In the genomic region with DNA sequence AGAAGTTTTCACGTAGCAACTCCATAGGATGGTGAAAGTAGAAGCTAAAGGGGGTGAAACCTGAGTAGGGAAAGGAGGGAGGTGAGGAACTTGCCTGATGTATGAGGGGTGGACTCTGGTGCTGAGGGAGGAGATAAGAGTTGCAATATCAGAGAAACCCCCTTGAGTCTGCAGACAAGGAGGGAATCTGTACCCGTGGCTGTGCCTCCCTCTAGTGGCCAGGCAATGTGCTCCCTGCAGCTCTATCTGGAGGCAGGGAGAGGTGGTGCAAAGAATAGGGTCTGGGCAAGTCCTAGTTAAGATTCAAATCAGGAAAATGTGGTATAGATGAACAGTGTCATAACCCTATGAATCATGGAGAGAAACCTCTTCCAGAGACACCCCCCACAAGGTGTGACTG, we compare ENCODE assay signal across 9 mouse cellular contexts.
A peak's percentile ranks its signal among the peaks of the same experiment; 100 is the strongest.
DNase-seq lines count a peak whose midpoint lies in the region; ATAC-seq and TF ChIP-seq lines count a peak whose summit lies in the region.
"Had no signal": no experiment of that assay in that cellular context is flagged by ENCODE, and none has a peak within 500 bp of the region (broad histone marks: within the 10 kb centered on the region; RNA-seq: fewer than 3 reads in every experiment).

No protein-coding gene starts in this region.

- no peaks in the 10 kb centered on the region for H3K27me3 ChIP-seq in testis, adult 2 months (ENCODE audit: control insufficient read depth, insufficient read depth, low read length)
- H3K27me3 ChIP-seq in kidney, postnatal 0 days (ENCODE audit: insufficient read depth, low read length) = no peaks in the 10 kb centered on the region
- H3K27me3 ChIP-seq: heart, embryonic 13.5 days had no signal

- H3K9me3 ChIP-seq in kidney, postnatal 0 days (replicated peaks; ENCODE audit: low read length) = no peaks in the 10 kb centered on the region
- H3K9me3 ChIP-seq: heart, embryonic 13.5 days had no signal

- no peak overlapping the region for H3K4me3 ChIP-seq in testis, adult 2 months (ENCODE audit: control insufficient read depth, low read depth, low read length)
- H3K4me3 ChIP-seq in kidney, postnatal 0 days (replicated peaks; ENCODE audit: low read depth, low read length) = no peak overlapping the region
- H3K4me3 ChIP-seq: heart, embryonic 13.5 days had no signal

- peak; percentile 52; the same call in 1 of the 2 replicates for TF ChIP-seq CTCF in testis, adult 2 months (IDR thresholded peaks at IDR 0.05; ENCODE audit: control insufficient read depth, insufficient read depth, insufficient replicate concordance, low read depth, low read length)
- peak; percentile 80 for TF ChIP-seq CTCF in kidney, postnatal 0 days (IDR thresholded peaks at IDR 0.05; ENCODE audit: low read depth)

- no peak overlapping the region for H3K9ac ChIP-seq in kidney, postnatal 0 days (ENCODE audit: low read depth, low read length)
- H3K9ac ChIP-seq: heart, embryonic 13.5 days had no signal

- no peak overlapping the region for H3K27ac ChIP-seq in testis, adult 2 months (ENCODE audit: control insufficient read depth, insufficient read depth, low read depth, low read length)
- no peak overlapping the region for H3K27ac ChIP-seq in kidney, postnatal 0 days
- H3K27ac ChIP-seq: heart, embryonic 13.5 days had no signal

- TF ChIP-seq POLR2A in testis, adult 2 months (IDR thresholded peaks at IDR 0.05; ENCODE audit: control insufficient read depth, low read depth, low read length) = no peak

- peak; percentile 8 to 46 for DNase-seq in adrenal gland, adult (ENCODE audit: inconsistent age in 2 of 2, low spot score in 1 of 2)
- no peak for DNase-seq in adrenal gland, postnatal 4 days (ENCODE audit: low spot score in 2 of 2)
- no peak for DNase-seq in testis, postnatal 14 days (ENCODE audit: low spot score)
- peak; percentile 3 for DNase-seq in fibroblast of lung, adult 2 months (ENCODE audit: low read depth)
- peak; percentile 64 for DNase-seq in kidney, postnatal 0 days (ENCODE audit: low spot score)
- DNase-seq in lung, postnatal 10 days = peak; percentile 60
- DNase-seq in right cerebral cortex, postnatal 4 days = peak; percentile 44

- H3K36me3 ChIP-seq in testis, adult 2 months (ENCODE audit: control insufficient read depth, insufficient read depth, low read length) = no peaks in the 10 kb centered on the region
- no peaks in the 10 kb centered on the region for H3K36me3 ChIP-seq in kidney, postnatal 0 days (ENCODE audit: insufficient read depth, low read length)
- H3K36me3 ChIP-seq: heart, embryonic 13.5 days had no signal

- no peaks in the 10 kb centered on the region for H3K4me1 ChIP-seq in testis, adult 2 months (ENCODE audit: control insufficient read depth, insufficient read depth, low read length)
- no peaks in the 10 kb centered on the region for H3K4me1 ChIP-seq in kidney, postnatal 0 days (replicated peaks; ENCODE audit: insufficient read depth, low read length)
- H3K4me1 ChIP-seq: heart, embryonic 13.5 days had no signal

- no peak for ATAC-seq in kidney, postnatal 0 days (replicated peaks; ENCODE audit: low FRiP score, low read depth)

- no peak overlapping the region for H3K4me2 ChIP-seq in kidney, postnatal 0 days (ENCODE audit: low read length)
- H3K4me2 ChIP-seq: heart, embryonic 13.5 days had no signal

- 41% methylated on average over 2 of the region's 2 CpGs for WGBS in kidney, postnatal 0 days

Comparison
In these comparisons a context has a peak if more than half of its experiments do, and no peak if none do; other contexts are left out.
1. DNase-seq: peak in adrenal gland, adult (2 of 2), fibroblast of lung, adult 2 months (single experiment), kidney, postnatal 0 days (single experiment), lung, postnatal 10 days (single experiment) and right cerebral cortex, postnatal 4 days (single experiment); none in adrenal gland, postnatal 4 days (0 of 2) and testis, postnatal 14 days (single experiment).